Mouse (Mus musculus) T-helper 2 cell (primary cell): ENCODE measurements around the gene Vamp9.

ENCODE experiments used
- in situ Hi-C: fragments of 300-600 bp; cut with MboI, MseI; formaldehyde crosslinking; loops from one replicate; pipeline ENCODE4 v1.15.1; 2025; ENCODE audit warnings: high pct_unique_total_duplicates

Vamp9 gene

DNA sequence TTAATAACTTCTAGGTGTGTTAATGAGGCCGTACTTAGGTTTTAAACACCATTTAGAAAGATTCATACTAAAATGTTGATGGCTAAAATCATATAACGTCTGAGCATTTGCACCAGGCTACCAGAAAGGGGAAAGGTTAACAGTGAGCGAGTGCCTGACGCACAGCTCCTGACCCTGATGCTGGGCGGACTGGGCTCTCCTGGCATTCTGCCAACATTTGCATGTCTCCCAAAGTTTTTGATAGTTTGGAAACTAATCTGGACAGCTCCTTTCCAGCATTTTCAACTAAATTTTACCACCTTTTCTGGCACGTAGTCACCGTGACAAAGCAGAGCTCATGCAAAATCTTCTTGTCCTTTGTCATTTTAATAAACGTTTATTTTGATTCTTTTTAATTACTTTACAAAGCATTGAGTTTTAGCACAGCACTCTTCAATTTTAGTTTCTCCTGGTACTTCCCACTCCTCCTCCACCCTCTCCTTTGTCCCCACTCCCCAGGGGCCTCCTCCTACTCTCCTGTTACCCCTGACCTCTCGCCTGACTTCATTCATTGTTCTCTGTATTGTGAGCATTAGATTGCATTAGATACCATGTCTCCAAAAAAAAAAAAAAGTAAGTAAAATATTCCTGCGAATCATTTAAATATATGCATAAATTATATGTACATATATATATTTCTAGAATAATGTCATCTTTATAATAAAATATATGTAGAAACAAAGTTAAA is 35.9 kb downstream of the Vamp9 start:
- in situ Hi-C loops, result no loop called here

DNA sequence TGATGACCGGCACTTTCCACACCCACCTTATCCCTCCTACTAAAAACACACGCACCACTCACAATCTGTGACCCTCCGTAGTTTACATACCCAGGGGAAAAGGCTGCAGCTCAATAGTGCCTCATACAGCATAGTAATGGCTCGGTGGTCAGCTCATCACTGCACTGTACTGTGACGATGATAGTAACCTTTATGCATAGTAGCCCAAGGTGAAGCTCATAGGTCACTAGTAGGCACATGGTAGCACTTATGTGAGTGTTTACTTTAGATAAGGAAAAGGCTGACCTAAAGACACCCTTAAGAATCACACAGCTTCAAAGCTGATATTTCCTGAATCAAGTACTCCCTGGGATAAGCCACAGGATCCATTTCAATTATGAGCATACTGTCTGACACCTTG is 46.5 kb downstream of the Vamp9 start:
- in situ Hi-C loops, result no loop called here

DNA sequence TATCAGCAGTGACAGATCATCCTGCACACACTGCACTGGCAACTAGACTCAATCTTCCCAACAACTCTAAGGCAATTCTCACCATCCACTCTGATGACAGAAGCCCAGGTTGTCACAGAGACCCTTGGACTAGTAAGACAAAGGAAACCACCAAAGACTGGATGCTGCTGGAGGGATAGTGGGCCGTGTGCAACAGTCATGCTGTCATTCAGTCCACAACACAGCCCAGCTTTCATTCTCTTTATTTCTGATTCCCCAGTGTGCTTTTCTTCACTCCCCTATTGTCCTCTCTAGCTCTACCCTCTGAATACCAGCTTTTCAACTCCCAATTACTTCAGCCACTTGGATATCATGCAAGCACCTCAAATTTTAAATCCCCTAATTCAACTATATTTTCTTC is 47.8 kb downstream of the Vamp9 start:
- in situ Hi-C loops, result no loop called here

DNA sequence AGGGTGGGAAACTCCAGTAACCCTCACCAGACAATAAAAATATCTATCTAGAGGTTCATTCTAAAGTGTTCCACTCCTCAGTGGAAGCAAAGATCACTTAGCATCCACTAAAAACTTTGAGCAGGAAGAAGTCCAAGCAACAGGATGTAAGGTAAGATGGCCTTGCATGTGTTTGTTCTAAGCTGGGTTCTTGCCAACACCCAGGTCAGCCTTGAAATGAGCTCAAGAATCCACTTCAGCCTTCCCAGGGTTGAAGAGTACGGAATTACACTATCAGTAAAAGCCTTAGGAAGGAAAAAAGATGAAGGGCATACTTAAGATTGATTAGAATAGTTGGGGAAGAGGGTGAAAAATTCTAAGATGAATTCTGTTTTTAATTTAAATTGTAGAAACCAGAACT is 52.6 kb downstream of the Vamp9 start:
- in situ Hi-C loops, result no loop called here

DNA sequence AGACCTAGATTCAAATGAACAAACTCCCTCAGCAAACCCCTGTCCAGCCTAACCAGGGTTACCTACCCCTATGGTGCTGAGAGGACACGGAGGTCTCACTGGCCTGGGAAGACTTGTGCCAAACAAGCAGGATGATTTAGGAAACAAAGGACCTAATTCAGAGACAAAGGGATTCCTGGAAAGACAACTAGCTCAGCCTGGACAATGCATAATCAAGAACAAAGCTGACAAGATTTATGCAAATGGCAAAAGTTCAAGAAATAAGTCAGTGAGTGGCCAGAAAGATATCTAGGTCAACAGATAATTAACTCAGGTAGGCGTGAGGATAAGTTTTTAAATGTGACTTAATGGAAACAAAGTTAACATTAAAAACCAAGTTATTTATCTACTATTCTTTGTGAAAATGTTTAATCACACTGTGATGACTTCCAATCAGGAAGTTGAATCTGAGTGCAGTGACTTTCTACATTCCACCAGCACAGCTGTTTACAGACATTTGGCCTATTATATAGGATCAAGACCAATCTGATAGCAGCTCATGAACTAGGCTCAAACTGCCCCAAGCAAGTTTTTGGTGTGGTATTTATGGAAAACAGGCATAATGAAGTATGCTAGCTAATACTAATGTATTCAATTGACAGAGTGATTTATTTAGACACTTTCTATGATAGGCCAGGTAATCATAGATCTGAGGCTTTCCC is 53.3 kb downstream of the Vamp9 start:
- in situ Hi-C loops, result no loop called here

DNA sequence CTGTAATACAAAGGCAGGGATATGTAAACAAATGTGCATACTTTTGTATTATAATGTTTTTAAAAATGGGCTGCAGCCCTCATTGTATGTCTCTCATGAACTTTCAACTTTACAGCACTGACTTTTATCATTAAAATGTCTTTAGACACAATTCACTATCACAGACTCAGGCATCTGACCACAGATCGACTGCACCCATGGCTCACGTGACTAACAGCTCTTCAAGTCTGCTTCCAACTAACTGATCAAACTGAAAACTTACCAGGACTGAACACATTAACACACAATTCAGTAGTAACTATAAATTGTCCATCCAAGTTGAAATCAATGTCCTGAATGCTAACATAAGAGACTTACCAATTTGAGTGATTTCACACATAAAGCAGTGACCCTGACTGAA is 53.9 kb downstream of the Vamp9 start:
- in situ Hi-C loops, result no loop called here

DNA sequence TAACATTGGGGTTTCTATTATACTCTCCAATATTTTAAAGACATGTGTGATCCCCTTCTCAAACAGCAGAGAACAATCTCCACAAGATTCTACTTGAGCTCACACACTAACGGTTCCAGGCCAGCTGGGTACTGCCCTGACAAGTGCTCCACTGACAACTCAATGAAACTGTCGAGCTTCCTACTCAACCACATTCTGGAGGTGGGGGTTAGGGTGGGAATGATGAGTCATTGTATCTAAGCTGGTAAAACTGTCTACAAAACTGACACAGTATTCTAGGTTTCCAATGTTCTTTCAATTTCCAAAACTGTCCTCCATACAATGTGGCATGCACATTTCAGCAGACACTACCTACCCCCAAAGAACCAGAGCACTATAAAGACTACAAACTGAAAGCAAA is 67.9 kb downstream of the Vamp9 start:
- in situ Hi-C loops, result loop anchor here (10.0 kb wide), 1 partner anchor 521 kb away; no protein-coding TSS in a partner anchor

DNA sequence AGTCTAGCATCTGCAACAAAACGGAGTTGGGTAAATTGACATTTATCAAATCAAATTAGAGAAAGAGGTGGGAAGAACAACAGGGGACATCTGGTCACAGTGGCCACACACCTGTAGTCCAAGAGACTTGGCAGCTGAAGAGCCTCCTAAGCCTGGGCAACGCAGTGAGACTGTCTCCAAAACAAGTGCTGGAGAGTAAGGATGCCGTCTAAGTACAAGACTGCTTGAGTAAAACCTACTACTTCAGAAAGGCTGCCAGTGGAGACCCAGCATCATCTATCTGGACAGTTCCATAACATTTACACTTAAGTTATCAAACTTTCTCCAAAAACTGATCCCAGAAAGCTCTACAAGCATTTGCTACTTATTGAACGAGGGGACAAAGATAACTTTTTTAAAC is 69.0 kb downstream of the Vamp9 start:
- in situ Hi-C loops, result loop anchor here (10.0 kb wide), 1 partner anchor 520 kb away; no protein-coding TSS in a partner anchor

DNA sequence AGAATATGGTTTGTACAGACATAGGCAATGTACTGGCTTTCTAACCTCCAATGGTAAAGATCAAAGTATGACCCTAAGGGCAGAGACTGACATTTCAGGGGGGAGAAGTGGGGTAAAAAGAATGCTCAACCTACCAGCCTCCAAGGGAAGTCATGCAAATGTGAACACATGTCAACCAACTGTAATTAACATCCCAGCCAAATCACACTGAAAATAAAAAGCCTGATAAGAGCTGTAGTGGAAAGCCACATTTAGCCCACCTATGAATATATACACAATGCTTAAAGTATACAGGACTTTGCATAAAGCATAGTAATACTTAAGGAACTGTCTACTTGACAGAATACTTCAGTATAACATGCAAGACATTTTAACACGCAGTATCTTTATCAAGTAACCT is 69.7 kb downstream of the Vamp9 start:
- in situ Hi-C loops, result loop anchor here (10.0 kb wide), 1 partner anchor 519 kb away; no protein-coding TSS in a partner anchor

DNA sequence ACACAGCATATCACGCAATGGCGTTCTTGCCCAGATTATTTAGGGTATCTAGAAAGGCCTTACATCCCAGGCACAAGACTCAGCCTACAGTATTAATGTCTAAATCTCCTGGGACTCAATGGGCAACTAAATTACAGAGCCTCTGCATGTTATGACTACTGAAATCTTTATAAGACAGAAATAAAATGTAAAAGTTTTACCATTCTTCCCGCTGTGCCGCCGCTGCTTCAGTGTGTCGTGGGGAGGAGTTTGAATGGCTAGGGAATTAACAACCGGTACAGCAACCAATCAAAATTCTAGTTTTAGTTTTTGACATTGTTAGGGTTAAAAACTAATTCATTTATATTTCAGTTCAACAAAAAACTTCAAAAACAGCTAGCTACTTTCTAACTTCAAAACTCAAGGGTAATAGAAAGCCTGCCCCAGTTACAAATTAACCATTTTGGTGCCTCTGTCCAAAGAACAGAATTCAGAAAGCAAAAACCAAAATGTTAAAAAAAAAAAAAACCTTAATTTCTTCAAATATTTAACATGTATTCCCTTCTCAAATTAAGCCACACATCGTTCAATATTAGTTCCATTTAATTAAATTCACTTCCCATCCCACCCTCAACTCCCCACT is 70.4 kb downstream of the Vamp9 start:
- in situ Hi-C loops, result loop anchor here (10.0 kb wide), 1 partner anchor 518 kb away; no protein-coding TSS in a partner anchor

DNA sequence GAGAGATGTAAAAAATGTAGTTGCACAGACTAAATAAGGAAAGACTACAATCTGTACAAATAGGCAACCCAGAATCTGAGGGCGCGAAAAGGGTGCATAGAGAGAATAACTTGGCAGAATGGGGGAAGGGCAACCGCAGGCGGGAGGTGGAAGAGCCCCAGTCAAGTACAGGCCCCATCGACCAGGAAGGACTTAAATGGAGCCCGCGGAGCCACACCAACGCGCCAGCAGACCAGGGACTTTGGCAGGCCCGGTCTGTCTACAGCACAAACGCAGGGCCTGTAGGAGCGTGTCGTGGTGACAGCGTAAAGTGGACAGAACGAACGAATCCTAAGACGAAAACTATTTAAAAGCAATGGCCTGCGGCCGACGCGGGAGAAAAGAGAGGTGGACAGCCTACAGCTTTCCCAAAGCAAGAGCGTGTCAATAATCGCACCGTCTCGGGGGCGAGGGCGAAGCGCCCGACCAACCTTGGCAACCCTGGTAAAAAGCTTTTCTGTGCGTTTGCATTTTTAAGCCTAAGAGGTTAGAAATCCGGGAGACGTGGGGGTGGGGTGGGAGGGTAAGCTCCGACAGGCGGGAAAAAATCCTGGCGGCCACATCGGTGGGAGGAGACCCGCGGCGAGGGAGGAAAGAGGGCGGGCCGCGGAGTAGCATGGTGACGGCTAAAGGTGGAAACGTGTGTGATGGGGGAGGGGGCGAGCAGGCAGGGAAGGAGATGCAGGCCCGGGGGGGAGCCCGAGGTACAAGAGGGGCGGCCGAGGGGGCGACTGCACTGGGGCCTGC is 71.7 kb downstream of the Vamp9 start:
- in situ Hi-C loops, result loop anchor here (10.0 kb wide), 1 partner anchor 517 kb away; no protein-coding TSS in a partner anchor

DNA sequence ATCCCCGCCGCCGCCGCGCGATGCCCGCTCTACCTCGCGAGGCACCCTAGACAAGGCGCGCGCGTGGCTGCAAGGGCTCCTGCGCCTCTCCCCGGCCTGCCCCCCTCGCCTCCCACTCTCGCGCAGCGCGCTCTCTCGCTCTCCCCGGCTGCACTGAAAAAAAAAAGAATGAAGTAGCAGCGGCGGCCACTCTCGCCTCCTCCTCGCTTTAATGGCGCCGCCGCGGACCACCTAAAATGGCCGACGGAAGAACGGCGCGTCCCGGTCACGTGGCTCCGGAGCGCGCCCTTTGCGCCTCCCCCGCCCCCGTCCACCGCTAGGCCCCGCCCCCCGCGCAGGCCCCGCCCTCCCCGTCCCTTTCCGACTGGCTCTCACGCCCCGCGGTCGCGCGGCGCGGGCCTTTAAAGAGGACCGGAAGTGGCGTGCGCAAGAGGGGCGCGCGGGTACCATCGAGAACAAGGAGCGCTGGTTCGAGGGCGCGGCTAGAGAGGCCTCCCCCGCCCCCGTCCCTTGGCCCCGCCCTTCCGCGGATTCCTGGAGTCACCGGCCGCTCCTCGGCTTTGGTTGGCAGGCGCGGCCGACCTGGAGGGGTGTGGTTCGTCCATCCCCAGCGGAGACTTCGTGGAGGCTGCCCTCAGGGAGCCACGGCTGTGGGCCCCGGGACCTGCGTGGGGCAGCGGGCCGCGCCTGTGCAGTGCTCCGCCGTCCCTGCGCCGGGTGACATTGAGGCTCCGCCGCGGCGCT is 72.8 kb downstream of the Vamp9 start, which contains the start of the genes Hnrnpd and 4930524J08Rik:
TSS of gene Hnrnpd (minus strand) at position 240 of the 744 bp plus-strand sequence.
TSS of gene 4930524J08Rik (plus strand) at position 363 of the 744 bp plus-strand sequence.
- in situ Hi-C loops, result loop anchor here (10.0 kb wide), 1 partner anchor 516 kb away; no protein-coding TSS in a partner anchor

DNA sequence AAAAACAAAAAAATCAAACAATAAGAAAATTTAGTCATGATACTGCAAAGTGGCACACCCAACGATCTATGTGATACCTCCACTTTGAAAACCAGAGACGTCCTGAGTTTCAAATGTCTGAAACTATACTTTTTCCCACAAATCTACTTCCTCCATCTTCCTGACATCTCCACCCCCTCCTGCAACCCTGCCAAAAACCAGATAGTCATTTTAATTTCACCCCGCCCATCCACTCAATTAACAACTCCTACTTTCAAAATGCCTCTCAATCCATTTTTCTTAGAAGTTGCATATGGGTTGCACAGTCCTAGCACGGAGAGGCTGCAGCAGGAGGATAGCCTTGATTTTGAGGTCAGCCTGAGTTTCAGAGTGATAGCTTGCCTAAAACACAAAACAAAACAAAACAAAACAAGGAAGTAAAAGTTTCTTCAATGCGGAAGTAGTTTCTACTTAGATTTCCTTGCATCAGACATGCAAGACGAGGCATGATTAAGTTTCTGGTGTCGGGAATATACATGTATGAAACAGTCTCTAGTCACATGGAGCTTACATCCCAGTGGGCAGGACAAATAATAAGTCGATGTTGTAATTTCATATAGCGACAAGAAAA is 77.5 kb downstream of the Vamp9 start:
- in situ Hi-C loops, result loop anchor here (5.0 kb wide), 1 partner anchor 59 kb away; no protein-coding TSS in a partner anchor

DNA sequence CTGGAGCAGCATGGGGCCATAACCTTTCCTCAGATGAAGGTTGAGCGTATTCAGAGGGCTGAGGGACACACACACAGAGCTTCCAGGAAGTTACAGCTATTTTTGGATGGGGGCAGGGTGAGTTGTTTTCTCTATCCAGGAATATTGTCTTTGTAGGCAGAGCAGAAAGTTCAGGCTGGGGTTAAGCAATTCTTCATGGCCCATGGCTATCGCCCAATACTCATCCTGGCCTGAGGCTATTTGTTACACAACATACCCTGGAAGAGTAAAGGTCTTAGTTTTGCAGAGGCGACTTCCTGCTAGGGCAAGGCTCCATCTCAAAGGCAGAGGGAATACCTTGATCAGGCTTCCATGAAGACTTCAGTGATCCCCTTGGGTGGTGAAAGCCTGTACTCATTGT is 88.1 kb downstream of the Vamp9 start:
- in situ Hi-C loops, result no loop called here

DNA sequence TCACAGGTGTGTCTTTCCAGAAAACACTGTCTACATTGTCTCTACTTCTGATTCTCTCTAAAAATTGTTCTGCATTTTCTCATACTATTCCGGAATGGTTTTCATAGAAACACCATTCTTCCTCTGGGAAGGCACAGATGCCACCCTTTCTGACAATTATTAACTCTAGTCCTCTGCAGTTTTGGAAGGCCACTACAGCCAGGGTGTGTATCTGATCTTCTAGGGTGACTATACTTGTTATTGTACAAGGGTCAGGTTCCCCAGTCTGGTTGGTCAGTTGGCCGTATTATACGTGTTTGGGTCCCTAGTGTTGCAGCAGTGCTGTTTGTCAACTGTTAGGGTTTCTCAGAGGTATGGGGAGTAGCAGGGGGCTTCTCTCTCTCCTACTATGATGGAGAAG is 88.6 kb downstream of the Vamp9 start:
- in situ Hi-C loops, result loop anchor here (5.0 kb wide), 1 partner anchor 47 kb away; no protein-coding TSS in a partner anchor

DNA sequence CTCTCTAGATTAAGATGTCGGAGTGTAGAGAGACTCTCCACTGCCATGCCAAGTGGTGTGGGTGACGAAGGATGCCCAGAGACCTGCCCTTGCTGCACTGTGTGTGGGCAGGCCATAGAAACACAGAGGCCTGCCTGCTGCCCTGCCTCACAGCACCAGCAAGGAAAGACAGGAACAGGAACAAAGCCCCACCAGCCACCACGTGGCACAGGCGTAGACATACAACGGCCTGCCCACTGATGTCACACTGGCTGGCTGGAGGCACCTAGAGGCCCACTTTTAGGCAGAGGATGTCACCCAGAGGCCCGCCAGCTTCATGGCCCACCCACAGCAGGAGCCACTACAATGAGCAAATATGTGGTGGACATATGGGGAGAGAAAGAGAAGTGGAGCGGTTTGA is 94.0 kb downstream of the Vamp9 start:
- in situ Hi-C loops, result no loop called here

DNA sequence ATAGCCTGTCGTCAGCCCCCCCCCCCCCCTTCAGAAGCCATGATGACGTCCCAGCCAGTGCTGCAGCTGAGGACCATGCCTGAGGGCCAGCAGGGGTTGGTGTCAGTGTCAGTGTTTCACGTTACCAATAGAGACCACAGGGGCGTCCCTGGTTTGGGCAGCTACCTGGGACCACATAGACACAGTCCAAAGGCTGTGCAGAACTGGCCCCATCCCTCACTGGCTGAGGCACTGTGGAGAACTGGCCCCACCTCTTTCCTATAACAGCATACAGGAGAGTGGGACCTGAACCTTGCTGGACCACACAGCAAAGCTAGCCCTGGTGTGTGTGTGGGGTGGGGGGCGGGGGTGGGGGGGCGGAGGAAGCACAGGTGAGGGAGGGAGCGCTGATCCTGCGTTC is 94.4 kb downstream of the Vamp9 start:
- in situ Hi-C loops, result no loop called here
